Mouse (Mus musculus) left cerebral cortex, adult 11 months (tissue): ENCODE results near the gene Mphosph9.
"Not testable (repeated sequence)": the region's sequence is repeated elsewhere in the genome, so short reads cannot be mapped to it uniquely, and the experiment has no call there.

Source experiments
- DNase-seq: peaks from one replicate; pipeline ENCODE4 v3.0.0; 2022; ENCODE audit warnings: low spot score

The Mphosph9 gene

GRCm38 (mm10) chr5:124342897-124343296, 15.1 kb upstream of the Mphosph9 start:
- DNase-seq, result no peak

- not testable (repeated sequence) for DNase-seq
Observed at GRCm38 (mm10) chr5:124341753-124342339, 14.1 kb upstream of the Mphosph9 start.

GRCm38 (mm10) chr5:124338791-124339190, 11.0 kb upstream of the Mphosph9 start:
- no peak for DNase-seq

DNA sequence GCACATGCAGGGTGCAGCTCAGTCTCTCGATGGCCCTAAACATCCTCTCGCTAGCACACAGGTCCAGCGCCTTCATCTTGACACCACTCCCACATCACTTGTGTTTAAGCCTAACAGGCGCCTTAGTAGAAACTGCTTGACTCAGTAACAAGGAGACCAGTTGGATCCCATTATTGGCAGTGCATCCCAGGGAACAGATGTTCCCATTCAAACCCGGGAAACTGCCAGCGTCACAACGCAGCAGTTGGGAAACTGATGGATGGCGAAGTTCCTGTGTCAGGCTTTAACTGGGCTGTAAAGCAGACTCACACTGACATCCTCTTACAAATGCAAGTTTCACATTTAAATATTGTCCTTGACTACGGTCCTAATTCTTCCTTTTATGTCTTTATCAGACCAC, 10.1 kb upstream of the Mphosph9 start:
- DNase-seq, result no peak

GRCm38 (mm10) chr5:124337103-124337502, 9.3 kb upstream of the Mphosph9 start:
- no peak for DNase-seq

- no peak for DNase-seq
Observed at GRCm38 (mm10) chr5:124334392-124334791, 6.6 kb upstream of the Mphosph9 start.

DNA sequence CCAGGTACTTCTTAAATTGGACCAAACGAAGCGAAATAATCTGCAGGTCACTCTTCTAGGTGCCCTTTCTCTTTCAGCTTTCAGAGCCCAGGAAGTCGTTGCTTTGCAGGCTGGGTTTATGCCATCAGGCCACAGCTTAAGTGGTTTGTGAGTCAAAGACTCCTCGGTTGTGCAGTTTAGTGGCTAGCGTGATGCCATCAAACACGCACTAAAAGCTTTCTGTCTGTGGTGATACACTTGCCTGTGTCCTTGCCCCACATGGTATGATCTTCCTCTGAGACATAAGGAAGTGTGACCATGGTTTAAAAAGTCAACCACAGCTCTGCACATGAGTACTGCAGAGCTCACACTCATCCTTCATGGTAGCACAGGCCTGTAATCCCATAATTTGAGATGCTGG, 2.3 kb upstream of the Mphosph9 start:
- no peak for DNase-seq

DNA sequence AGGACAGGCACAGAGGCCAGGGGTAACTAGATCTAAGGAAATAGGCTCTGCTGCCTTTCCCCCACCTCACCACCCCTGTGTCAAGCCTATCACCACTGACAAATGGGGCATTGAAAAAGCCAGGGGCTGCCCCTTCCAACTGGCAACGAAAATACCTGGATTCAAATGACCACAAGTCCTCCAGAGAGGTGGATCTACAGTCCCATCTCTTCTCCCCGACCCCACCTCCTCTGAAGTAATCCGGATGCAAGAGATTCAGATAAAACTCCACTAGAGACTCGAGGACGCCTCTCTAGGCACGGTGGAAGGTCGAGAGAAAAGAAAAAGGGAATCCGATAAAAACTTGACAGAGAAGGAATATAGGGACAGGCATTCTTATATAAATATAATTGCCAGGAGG, 943 bp downstream of the Mphosph9 start:
- no peak for DNase-seq

DNA sequence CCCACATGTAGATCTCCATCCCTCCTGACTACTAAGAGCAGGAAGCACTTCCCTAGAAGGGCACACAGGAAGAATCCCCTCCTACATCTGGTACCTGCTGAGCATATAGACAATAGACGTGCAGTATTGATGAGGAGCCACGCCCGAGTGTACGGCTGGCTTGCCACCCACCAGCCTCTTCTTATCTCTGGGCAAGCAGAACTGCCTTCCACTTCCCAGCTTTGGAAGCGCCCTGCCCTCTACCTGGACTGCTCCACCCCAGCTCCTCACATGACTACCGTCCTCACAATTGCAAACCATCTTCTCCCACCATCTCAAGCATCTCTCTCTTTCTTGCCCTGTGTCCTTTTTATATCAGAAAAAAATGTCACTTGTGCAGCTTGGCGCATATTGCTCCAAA, 10.1 kb downstream of the Mphosph9 start:
- no peak for DNase-seq

- DNase-seq, result no peak
Observed at GRCm38 (mm10) chr5:124315941-124316340, 11.8 kb downstream of the Mphosph9 start.

GRCm38 (mm10) chr5:124315498-124315897, 12.3 kb downstream of the Mphosph9 start:
- no peak for DNase-seq

- DNase-seq, result no peak
Observed at GRCm38 (mm10) chr5:124310091-124310490, 17.7 kb downstream of the Mphosph9 start.

GRCm38 (mm10) chr5:124309155-124309554, 18.6 kb downstream of the Mphosph9 start:
- no peak for DNase-seq

- DNase-seq, result not testable (repeated sequence)
Observed at GRCm38 (mm10) chr5:124302853-124303252, 24.9 kb downstream of the Mphosph9 start.

DNA sequence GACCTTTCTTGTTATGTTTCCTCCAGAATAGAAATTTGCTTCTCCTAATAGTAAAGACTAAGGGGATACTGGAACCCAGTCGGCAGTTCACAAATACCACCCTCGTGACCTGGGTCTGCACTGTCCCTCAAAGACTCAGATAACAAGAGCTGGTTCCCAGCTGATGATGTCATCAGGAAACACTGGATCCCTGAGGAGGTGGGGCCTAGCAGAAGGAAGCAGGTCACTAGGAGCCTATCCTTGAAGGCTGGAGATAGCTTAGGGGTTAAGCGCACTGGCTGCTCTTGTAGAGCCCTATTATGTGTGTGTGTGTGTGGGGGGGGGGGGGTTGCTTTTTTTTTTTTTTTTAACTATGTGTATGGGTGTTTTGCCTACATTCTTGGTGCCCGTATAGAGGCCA, 27.6 kb downstream of the Mphosph9 start:
- no peak for DNase-seq

- DNase-seq, result not testable (repeated sequence)
Observed at GRCm38 (mm10) chr5:124299307-124299706, 28.5 kb downstream of the Mphosph9 start.

DNA sequence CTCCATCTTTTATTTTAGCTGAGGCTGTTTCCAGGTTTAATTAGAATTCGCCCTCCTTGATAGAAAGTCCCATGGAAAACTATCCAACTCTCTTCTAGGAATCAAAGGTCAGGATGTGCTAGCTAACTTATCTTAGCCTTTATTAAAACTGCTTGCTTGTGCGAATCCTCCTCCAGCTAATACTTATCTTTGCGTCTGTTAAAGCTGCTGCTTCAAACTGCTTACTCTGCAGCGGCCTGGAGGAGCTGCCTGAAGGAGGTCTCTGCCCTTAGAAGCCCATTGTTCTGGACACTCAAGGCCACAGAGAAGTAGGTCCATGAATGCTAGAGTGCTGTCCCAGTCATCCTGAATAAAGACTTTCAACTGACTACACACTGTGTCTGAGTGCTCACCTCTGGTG, 31.3 kb downstream of the Mphosph9 start:
- no peak for DNase-seq

DNA sequence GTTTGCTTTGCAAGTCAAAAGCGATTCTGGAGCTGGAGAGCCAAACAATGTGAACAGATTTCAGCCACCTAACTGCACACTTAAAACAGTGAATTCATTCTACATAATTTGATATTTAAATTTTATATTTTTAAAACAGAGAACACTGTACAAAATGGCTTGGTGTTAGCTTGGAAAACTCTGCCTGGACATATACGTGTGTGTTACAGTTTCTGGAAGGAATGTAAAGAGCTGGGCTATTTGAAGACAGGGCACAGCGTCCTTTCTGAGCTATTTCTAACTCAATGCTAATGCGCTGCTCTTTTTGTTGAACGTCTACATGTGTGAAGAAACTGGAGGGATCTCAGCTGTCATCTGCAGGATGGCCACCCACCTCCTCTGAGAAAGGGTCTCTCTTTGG, 33.8 kb downstream of the Mphosph9 start:
- DNase-seq, result no peak

- DNase-seq, result no peak
Observed at GRCm38 (mm10) chr5:124290216-124290615, 37.6 kb downstream of the Mphosph9 start.

GRCm38 (mm10) chr5:124287616-124288247, 40.0 kb downstream of the Mphosph9 start:
- DNase-seq, result peak; percentile 18

- no peak for DNase-seq
Observed at GRCm38 (mm10) chr5:124284330-124284729, 43.4 kb downstream of the Mphosph9 start.

GRCm38 (mm10) chr5:124282854-124283253, 44.9 kb downstream of the Mphosph9 start:
- no peak for DNase-seq

GRCm38 (mm10) chr5:124270226-124270625, 57.5 kb downstream of the Mphosph9 start:
- no peak for DNase-seq

DNA sequence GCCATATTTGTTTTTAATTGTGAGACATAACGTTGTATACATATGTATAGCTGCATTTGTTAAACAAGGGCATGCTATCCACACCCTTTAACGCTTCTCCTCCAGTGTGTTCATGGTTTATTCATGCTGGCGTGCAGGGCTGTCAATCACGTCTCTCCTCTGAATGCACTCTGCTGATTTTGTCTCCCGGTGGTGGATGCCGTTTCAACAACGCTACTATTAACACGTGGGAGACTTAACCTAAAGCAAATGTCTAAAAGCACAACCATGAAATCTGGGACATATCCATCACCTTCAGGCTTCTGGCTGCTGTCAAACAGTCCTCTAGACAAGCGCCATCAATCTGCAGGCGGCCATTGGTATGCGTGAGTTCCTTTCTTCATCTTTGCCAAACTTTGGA, 58.1 kb downstream of the Mphosph9 start:
- DNase-seq, result no peak
